Mouse (Mus musculus) embryonic fibroblast, embryonic 13.5 days (primary cell): ENCODE results near the gene 4933425L06Rik. TPM values are rescaled to one million over a fixed set of nuclear protein-coding genes. Genes with fewer than 3 reads are reported as not detected.

Source experiments
- H3K27ac ChIP-seq: 2 replicates; pipeline ENCODE4 v1.5.1; 2012; ENCODE audit warnings: low read length, control low read depth, inconsistent platforms; ENCODE audit not compliant: insufficient read depth
- H3K4me1 ChIP-seq: 2 replicates; pipeline ENCODE4 v1.6.1; 2011; ENCODE audit warnings: low read length; ENCODE audit not compliant: control insufficient read depth, insufficient read depth
- H3K4me3 ChIP-seq: 2 replicates; pipeline ENCODE4 v1.5.1; 2011; ENCODE audit warnings: mild to moderate bottlenecking, control low read depth, low read length; ENCODE audit not compliant: insufficient read depth
- CTCF ChIP-seq: IDR thresholded peaks from 2 replicates; pipeline ENCODE4 v1.5.1; 2011; ENCODE audit warnings: mild to moderate bottlenecking, control low read depth, low read length, moderate library complexity, borderline replicate concordance; ENCODE audit not compliant: insufficient read depth
- POLR2A ChIP-seq: IDR thresholded peaks from 2 replicates; pipeline ENCODE4 v1.6.1; 2011; ENCODE audit warnings: low read depth, mild to moderate bottlenecking, control low read depth, low read length, moderate library complexity
- polyA plus RNA-seq: library from polyadenylated mRNA; stranded (reverse); fragments of >200 nt; gene quantifications from 2 replicates; pipeline ENCODE4 v1.2.4, GENCODE M21; 2011; ENCODE audit warnings: low read depth; ENCODE audit not compliant: missing spikeins, insufficient read length

4933425L06Rik gene
- polyA plus RNA-seq, 1 experiment = not detected

DNA sequence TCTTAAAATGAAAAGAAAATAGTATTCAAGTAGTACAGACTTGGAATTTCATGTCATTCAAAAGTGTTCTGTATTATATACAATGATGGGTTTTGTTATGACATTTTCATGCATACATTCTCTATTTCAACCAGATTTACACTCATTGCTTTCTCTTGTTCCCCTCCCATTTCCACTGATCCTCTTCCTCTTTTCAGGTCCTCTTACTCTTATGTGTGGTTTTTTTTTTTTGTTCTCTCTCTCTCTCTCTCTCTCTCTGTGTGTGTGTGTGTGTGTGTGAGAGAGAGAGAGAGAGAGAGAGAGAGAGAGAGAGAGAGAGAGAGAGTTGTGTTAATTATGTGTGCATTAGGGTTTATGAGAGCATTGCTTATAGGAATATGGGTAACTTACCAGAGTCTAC lies 15.8 kb upstream of the 4933425L06Rik start:
- Histone ChIP-seq H3K4me1 (no peaks in the 10 kb centered on the region), H3K27ac (no peak overlapping the region), H3K4me3 (no peak overlapping the region)
- TF ChIP-seq POLR2A (no peak), CTCF (no peak)

- H3K27ac ChIP-seq = no peak overlapping the region
- H3K4me1 ChIP-seq = no peaks in the 10 kb centered on the region
- no peak overlapping the region for H3K4me3 ChIP-seq
- no peak for TF ChIP-seq CTCF
- no peak for TF ChIP-seq POLR2A
Measured at GRCm38 (mm10) chr13:105066890-105067845, 14.8 kb upstream of the 4933425L06Rik start.

DNA sequence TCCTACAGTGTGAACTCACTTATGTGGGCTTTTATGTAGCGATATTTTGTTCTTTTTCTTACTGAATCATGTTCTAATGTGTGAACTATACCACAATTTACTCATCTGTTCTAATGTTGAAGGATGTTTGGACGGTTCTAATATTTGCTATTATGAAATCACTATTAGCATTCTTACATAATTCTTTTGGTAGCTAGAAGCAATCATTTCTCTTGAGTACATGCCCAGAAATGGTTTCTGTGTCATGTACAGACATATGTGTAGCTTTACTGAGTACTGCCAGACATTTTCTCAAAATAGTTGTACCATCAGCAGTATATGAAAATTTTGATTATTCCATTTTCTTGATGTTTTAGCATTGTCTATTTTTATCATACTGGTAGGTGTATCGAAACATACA lies 7.4 kb downstream of the 4933425L06Rik start:
- Histone ChIP-seq H3K27ac (no peak overlapping the region), H3K4me3 (no peak overlapping the region), H3K4me1 (no peaks in the 10 kb centered on the region)
- no peak for TF ChIP-seq POLR2A
- no peak for TF ChIP-seq CTCF

DNA sequence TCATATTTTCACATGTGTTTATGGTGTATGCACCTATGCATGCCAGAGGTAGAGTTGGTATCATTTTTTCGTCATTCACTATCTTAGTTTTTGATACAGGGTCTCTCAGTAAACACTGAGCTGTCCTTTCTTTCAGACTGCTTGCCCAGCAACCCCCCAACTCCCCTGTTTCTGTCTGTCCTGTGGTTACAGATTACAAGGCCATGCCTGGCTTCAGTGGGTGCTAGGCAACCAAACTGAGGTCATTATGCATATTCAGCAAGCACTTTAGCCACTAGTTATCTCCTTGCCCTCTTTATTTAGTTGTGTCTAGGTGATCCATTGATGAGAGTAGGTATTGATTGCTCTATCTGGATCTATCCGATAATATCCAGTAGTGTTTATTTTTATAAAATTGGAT lies 14.4 kb downstream of the 4933425L06Rik start:
- H3K27ac ChIP-seq = no peak overlapping the region
- H3K4me3 ChIP-seq = no peak overlapping the region
- TF ChIP-seq CTCF (no peak), POLR2A (no peak)

DNA sequence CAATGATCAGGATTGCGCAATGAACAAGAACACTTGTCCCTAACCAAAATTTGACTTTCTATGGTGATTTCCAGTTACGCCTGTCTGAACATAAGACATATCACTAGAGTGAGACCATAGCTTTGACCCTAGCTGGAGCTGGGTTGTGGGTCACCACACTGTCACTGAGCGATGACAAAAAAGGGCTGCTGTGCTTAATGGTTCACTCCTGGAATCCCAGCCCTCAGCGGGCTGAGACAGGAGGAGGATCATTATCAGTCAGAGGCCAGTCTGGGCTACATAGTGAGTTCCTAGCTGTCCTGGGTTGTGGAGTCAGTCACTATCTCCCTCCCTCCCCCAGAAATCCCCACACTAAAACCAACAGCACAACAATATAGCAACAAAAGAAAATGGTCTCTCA lies 18.8 kb downstream of the 4933425L06Rik start:
- Histone ChIP-seq H3K4me3 (no peak overlapping the region), H3K4me1 (no peaks in the 10 kb centered on the region), H3K27ac (no peak overlapping the region)
- TF ChIP-seq CTCF (no peak), POLR2A (no peak)

More for the DNA sequence above, 14.4 kb downstream of the 4933425L06Rik start:
- no peaks in the 10 kb centered on the region for H3K4me1 ChIP-seq

- no peak overlapping the region for H3K27ac ChIP-seq
- no peaks in the 10 kb centered on the region for H3K4me1 ChIP-seq
- TF ChIP-seq POLR2A (no peak), CTCF (no peak)
- no peak overlapping the region for H3K4me3 ChIP-seq
Measured at GRCm38 (mm10) chr13:105104385-105104784, 22.5 kb downstream of the 4933425L06Rik start.

DNA sequence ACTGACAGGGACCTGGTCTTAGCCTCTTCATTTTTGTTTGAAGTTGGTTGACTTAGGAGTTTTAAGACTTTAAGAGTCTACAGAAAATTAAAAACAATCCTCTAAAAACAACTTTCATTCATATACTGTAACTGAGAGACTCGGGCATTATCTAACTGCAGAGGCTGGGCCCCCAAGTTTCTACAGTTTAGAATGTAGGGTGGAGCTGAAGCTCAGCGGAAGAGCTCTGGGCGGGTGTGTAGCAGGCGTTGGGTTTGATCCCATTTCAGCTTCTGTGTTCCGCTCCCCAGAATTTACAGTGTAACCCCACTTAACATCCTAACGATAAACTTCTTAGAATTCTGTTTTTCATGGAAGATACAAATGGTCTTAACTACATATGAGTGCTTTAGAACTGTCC lies 29.7 kb downstream of the 4933425L06Rik start:
- TF ChIP-seq CTCF (no peak), POLR2A (no peak)
- Histone ChIP-seq H3K27ac (no peak overlapping the region), H3K4me3 (no peak overlapping the region), H3K4me1 (no peaks in the 10 kb centered on the region)

GRCm38 (mm10) chr13:105121617-105122016 lies 39.7 kb downstream of the 4933425L06Rik start:
- no peak overlapping the region for H3K4me3 ChIP-seq
- H3K4me1 ChIP-seq = no peaks in the 10 kb centered on the region
- TF ChIP-seq POLR2A (no peak), CTCF (no peak)
- H3K27ac ChIP-seq = no peak overlapping the region

DNA sequence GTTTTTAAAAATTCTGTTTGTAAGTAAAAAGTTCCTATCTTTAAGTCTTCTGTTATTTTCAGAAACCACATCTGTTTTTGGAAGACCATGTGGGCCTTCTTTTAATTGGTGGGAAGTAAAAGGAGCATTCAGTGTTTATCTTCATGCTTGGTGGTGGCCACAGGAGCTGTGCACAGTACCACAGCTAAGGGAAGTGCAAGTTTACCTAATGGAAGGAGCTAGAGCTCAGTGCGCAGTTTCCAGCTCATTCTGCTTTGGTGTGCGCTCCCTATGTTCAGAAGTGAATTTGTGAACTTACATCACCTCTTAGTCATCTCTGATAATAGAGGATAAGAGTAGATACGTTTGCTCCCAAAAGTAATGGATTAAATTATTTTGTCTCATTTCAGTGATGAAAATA lies 40.2 kb downstream of the 4933425L06Rik start:
- Histone ChIP-seq H3K27ac (no peak overlapping the region), H3K4me3 (no peak overlapping the region), H3K4me1 (no peaks in the 10 kb centered on the region)
- TF ChIP-seq POLR2A = no peak
- no peak for TF ChIP-seq CTCF

- Histone ChIP-seq H3K27ac (no peak overlapping the region), H3K4me3 (no peak overlapping the region), H3K4me1 (no peaks in the 10 kb centered on the region)
- TF ChIP-seq POLR2A (no peak), CTCF (no peak)
Measured at GRCm38 (mm10) chr13:105130080-105130479, 48.2 kb downstream of the 4933425L06Rik start.
